Mouse (Mus musculus) lung, adult 18-20 months (tissue): ENCODE results near the gene Acads.
A peak's percentile ranks its signal among the peaks of the same experiment; 100 is the strongest.
"Not testable (repeated sequence)": the region's sequence is repeated elsewhere in the genome, so short reads cannot be mapped to it uniquely, and the experiment has no call there.

Source experiments
- DNase-seq, 2 experiments: peaks; one replicate each; pipeline ENCODE4 v3.0.0; 2022; ENCODE audit warnings: mixed read lengths in 2 of 2

The Acads gene

GRCm38 (mm10) chr5:115118961-115119570, at the start of gene Acads:
Gene Acads, minus strand, starts transcription at chr5:115119346.
- peak; percentile 87 to 89 for DNase-seq

- no peak for DNase-seq
Measured at GRCm38 (mm10) chr5:115167396-115167795, 48.2 kb upstream of the Acads start.

GRCm38 (mm10) chr5:115166815-115167194, 47.7 kb upstream of the Acads start:
- DNase-seq = no peak

GRCm38 (mm10) chr5:115165895-115166814, 47.0 kb upstream of the Acads start:
- no peak for DNase-seq

- DNase-seq = no peak
Measured at GRCm38 (mm10) chr5:115165351-115165750, 46.2 kb upstream of the Acads start.

- not testable (repeated sequence) for DNase-seq
Measured at GRCm38 (mm10) chr5:115164446-115164845, 45.3 kb upstream of the Acads start.

- DNase-seq = peak; percentile 69 to 77
Measured at GRCm38 (mm10) chr5:115163563-115163962, 44.4 kb upstream of the Acads start.

- DNase-seq = not testable (repeated sequence)
Measured at GRCm38 (mm10) chr5:115161940-115162279, 42.8 kb upstream of the Acads start.

- DNase-seq = no peak
Measured at GRCm38 (mm10) chr5:115161064-115161939, 42.2 kb upstream of the Acads start.

- no peak for DNase-seq
Measured at GRCm38 (mm10) chr5:115160655-115161054, 41.5 kb upstream of the Acads start.

GRCm38 (mm10) chr5:115159165-115159564, 40.0 kb upstream of the Acads start:
- DNase-seq = no peak

GRCm38 (mm10) chr5:115158040-115158983, 39.2 kb upstream of the Acads start, which contains the start of gene Mlec:
Gene Mlec, minus strand, starts transcription at chr5:115158179.
- DNase-seq = peak; percentile 99

- DNase-seq = no peak
Measured at GRCm38 (mm10) chr5:115156933-115157589, 37.9 kb upstream of the Acads start.

- DNase-seq = no peak
Measured at GRCm38 (mm10) chr5:115156401-115156800, 37.3 kb upstream of the Acads start.

- peak; percentile 42 to 48 for DNase-seq
Measured at GRCm38 (mm10) chr5:115155831-115156230, 36.7 kb upstream of the Acads start.

GRCm38 (mm10) chr5:115155156-115155631, 36.0 kb upstream of the Acads start:
- DNase-seq = no peak

GRCm38 (mm10) chr5:115152132-115152956, 33.2 kb upstream of the Acads start:
- no peak for DNase-seq

GRCm38 (mm10) chr5:115151457-115151856, 32.3 kb upstream of the Acads start:
- DNase-seq = no peak

- no peak for DNase-seq
Measured at GRCm38 (mm10) chr5:115150991-115151390, 31.8 kb upstream of the Acads start.
